Mouse (Mus musculus): ENCODE results near the gene Nptxr. TPM values are rescaled to one million over a fixed set of nuclear protein-coding genes. Genes with fewer than 3 reads are reported as not detected.

Nptxr gene
- polyA plus RNA-seq (2012; rRNA removed), result 0.09 and 0.13 TPM in 2 replicates
- polyA plus RNA-seq (2014; fragmentation: Nextera tagmentation; extraction: Ambion mirVana), result 0.11 TPM in 1 of 2 replicates, not detected in the other

DNA sequence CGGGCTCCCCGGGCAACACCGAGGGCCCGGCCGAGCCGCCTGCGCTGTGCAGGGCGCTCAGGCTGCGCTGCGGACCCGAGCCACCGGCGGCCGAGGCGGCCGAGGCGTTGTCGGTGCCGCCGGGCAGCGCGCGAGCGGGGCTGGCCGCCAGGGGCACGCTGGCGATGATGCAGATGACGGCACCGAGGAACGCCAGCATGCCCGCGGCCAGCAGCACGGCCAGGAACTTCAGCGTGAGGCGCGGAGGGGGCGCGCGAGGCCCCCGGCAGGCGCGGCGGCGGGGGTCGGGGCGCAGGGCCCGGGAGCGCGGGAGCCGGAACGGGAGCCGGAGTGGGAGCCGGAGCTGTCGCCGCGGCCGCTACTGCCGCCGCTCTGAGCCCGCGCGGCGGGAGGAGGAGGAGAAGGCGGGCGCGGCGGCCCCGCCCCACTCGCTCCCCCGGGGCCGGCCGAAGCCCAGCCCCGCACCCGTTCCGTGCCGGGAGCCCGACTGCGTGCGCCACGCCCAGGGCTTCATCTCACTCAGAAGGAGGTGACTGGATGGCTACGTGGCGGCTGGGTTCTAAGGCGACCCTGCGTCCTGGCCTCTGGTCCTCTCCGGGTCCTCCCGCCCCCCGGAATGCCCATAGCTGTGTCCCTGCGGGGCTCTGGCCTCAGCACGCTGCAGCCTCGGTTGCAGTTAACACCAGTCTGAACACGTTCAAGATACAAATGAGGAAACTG is at the start of gene Nptxr:
Gene Nptxr (minus strand): TSS at position 415 of the 720 bp plus-strand sequence.
- Histone ChIP-seq H3K4me2 (ENCODE audit: low read depth) (peak within 1 kb of the TSS; percentile 62), H3K9ac (replicated peaks) (no peak within 1 kb of the TSS), H3K36me3 (replicated peaks; ENCODE audit: control insufficient read depth, insufficient read depth, low read depth) (no peaks in the 10 kb centered on the region), H3K27me3 (ENCODE audit: control insufficient read depth, insufficient read depth, low read length) (peaks cover 53% of the 10 kb centered on the region), H3K9me3 (ENCODE audit: control insufficient read depth, low read length) (no peaks in the 10 kb centered on the region), H3K4me3 (ENCODE audit: insufficient read depth in 1 of 2, low read depth in 2 of 2, low read length in 2 of 2) (peak within 1 kb of the TSS; percentile 2 to 41; a peak in 3 of 4 replicates), H3K4me1 (replicated peaks; ENCODE audit: control insufficient read depth in 2 of 2, insufficient read depth in 2 of 2, low read length in 1 of 2) (no peaks in the 10 kb centered on the region), H3K27ac (no peak within 1 kb of the TSS)
- under 1% methylated on average over 75 of the region's 91 CpGs for WGBS (ENCODE audit: insufficient replicate concordance)
- DNase-seq (ENCODE audit: low read depth in 3 of 3, low spot score in 3 of 3) (no peak), ATAC-seq (ENCODE audit: insufficient read depth) (no peak)
- TF ChIP-seq CTCF (IDR thresholded peaks at IDR 0.05; ENCODE audit: low read depth) (no peak), EP300 (IDR thresholded peaks at IDR 0.05; ENCODE audit: low read depth) (no peak)

- WGBS (ENCODE audit: insufficient replicate concordance), result 71% methylated on average over 2 of the region's 2 CpGs
Measured at GRCm38 (mm10) chr15:79850143-79850542, 45.6 kb upstream of the Nptxr start.

DNA sequence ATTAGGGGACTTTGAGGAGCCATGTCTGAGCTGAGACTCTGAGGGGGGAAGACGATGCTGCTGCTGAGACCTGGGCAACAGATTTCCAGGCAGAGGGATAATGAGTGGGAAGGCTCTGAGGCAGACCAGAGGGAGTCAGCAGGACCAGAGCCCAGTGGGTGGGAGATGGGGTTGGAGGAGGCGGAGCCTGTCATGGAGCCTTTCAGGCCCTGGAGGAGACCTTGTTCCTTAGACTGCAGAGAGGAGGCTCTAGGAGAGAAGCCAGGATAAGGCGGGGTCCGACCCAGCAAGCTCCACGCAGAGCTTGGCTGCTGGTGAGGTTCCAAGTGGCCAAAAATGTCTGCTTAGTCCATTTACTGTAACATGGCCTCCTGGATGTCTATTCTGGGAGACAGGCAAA is 42.5 kb upstream of the Nptxr start:
- Histone ChIP-seq H3K27ac (no peak overlapping the region), H3K9ac (replicated peaks) (no peak overlapping the region), H3K4me2 (ENCODE audit: low read depth) (no peak overlapping the region), H3K4me1 (replicated peaks; ENCODE audit: control insufficient read depth in 2 of 2, insufficient read depth in 2 of 2, low read length in 1 of 2) (no peaks in the 10 kb centered on the region), H3K4me3 (ENCODE audit: insufficient read depth in 1 of 2, low read depth in 2 of 2, low read length in 2 of 2) (no peak overlapping the region), H3K36me3 (replicated peaks; ENCODE audit: control insufficient read depth, insufficient read depth, low read depth) (no peaks in the 10 kb centered on the region), H3K27me3 (ENCODE audit: control insufficient read depth, insufficient read depth, low read length) (no peaks in the 10 kb centered on the region), H3K9me3 (ENCODE audit: control insufficient read depth, low read length) (no peaks in the 10 kb centered on the region)
- TF ChIP-seq EP300 (IDR thresholded peaks at IDR 0.05; ENCODE audit: low read depth) (no peak), CTCF (IDR thresholded peaks at IDR 0.05; ENCODE audit: low read depth) (no peak)
- DNase-seq (ENCODE audit: low read depth in 3 of 3, low spot score in 3 of 3) (no peak), ATAC-seq (ENCODE audit: insufficient read depth) (no peak)
- 32% methylated on average over 5 of the region's 5 CpGs for WGBS (ENCODE audit: insufficient replicate concordance)

More at GRCm38 (mm10) chr15:79850143-79850542, 45.6 kb upstream of the Nptxr start:
- no peak for ATAC-seq (ENCODE audit: insufficient read depth)
- TF ChIP-seq EP300 (IDR thresholded peaks at IDR 0.05; ENCODE audit: low read depth) (no peak), CTCF (IDR thresholded peaks at IDR 0.05; ENCODE audit: low read depth) (peak; percentile 12; the same call in 1 of the 2 replicates)
- Histone ChIP-seq H3K9me3 (ENCODE audit: control insufficient read depth, low read length) (no peaks in the 10 kb centered on the region), H3K27ac (no peak overlapping the region), H3K4me2 (ENCODE audit: low read depth) (no peak overlapping the region), H3K36me3 (replicated peaks; ENCODE audit: control insufficient read depth, insufficient read depth, low read depth) (no peaks in the 10 kb centered on the region), H3K4me1 (replicated peaks; ENCODE audit: control insufficient read depth in 2 of 2, insufficient read depth in 2 of 2, low read length in 1 of 2) (no peaks in the 10 kb centered on the region), H3K9ac (replicated peaks) (no peak overlapping the region), H3K4me3 (ENCODE audit: insufficient read depth in 1 of 2, low read depth in 2 of 2, low read length in 2 of 2) (no peak overlapping the region), H3K27me3 (ENCODE audit: control insufficient read depth, insufficient read depth, low read length) (no peaks in the 10 kb centered on the region)
- no peak for DNase-seq (ENCODE audit: low read depth in 3 of 3, low spot score in 3 of 3)

GRCm38 (mm10) chr15:79845986-79846385 is 41.4 kb upstream of the Nptxr start:
- H3K4me1 ChIP-seq (replicated peaks; ENCODE audit: control insufficient read depth in 2 of 2, insufficient read depth in 2 of 2, low read length in 1 of 2), result no peaks in the 10 kb centered on the region
- ATAC-seq (ENCODE audit: insufficient read depth), result no peak
- DNase-seq (ENCODE audit: low read depth in 3 of 3, low spot score in 3 of 3), result no peak
- 54% methylated on average over 4 of the region's 4 CpGs for WGBS (ENCODE audit: insufficient replicate concordance)
- no peak overlapping the region for H3K4me3 ChIP-seq (ENCODE audit: insufficient read depth in 1 of 2, low read depth in 2 of 2, low read length in 2 of 2)
- no peak for TF ChIP-seq CTCF (IDR thresholded peaks at IDR 0.05; ENCODE audit: low read depth)
- no peak for TF ChIP-seq EP300 (IDR thresholded peaks at IDR 0.05; ENCODE audit: low read depth)
- no peak overlapping the region for H3K27ac ChIP-seq
- no peak overlapping the region for H3K4me2 ChIP-seq (ENCODE audit: low read depth)
- no peaks in the 10 kb centered on the region; the same call in 1 of the 2 replicates for H3K27me3 ChIP-seq (ENCODE audit: control insufficient read depth, insufficient read depth, low read length)
- no peaks in the 10 kb centered on the region for H3K9me3 ChIP-seq (ENCODE audit: control insufficient read depth, low read length)
- no peak overlapping the region for H3K9ac ChIP-seq (replicated peaks)
- H3K36me3 ChIP-seq (replicated peaks; ENCODE audit: control insufficient read depth, insufficient read depth, low read depth), result no peaks in the 10 kb centered on the region

DNA sequence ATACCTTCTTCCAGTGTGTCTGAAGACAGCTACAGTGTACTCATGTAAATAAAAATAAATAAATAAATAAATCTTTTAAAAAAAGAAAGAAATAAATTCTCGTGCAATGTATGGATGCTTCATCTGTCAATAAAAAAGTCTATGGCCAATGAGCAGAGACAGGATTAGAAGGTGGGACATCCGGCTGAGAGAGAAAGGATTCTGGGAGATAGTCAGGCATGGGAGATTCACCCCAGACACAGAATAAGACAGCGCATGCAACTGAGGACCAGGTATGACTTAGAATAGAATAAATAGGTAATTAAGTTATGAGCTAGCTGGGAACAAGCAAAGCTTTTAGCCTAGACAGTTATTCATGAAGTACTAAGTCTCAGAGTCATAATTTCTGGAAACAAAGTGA is 38.4 kb upstream of the Nptxr start:
- Histone ChIP-seq H3K9ac (replicated peaks) (no peak overlapping the region), H3K27me3 (ENCODE audit: control insufficient read depth, insufficient read depth, low read length) (no peaks in the 10 kb centered on the region; the same call in 1 of the 2 replicates), H3K9me3 (ENCODE audit: control insufficient read depth, low read length) (no peaks in the 10 kb centered on the region), H3K4me2 (ENCODE audit: low read depth) (no peak overlapping the region), H3K36me3 (replicated peaks; ENCODE audit: control insufficient read depth, insufficient read depth, low read depth) (no peaks in the 10 kb centered on the region), H3K4me3 (ENCODE audit: insufficient read depth in 1 of 2, low read depth in 2 of 2, low read length in 2 of 2) (no peak overlapping the region), H3K4me1 (replicated peaks; ENCODE audit: control insufficient read depth in 2 of 2, insufficient read depth in 2 of 2, low read length in 1 of 2) (no peaks in the 10 kb centered on the region), H3K27ac (no peak overlapping the region)
- 63% methylated on average over 3 of the region's 3 CpGs for WGBS (ENCODE audit: insufficient replicate concordance)
- no peak for TF ChIP-seq CTCF (IDR thresholded peaks at IDR 0.05; ENCODE audit: low read depth)
- TF ChIP-seq EP300 (IDR thresholded peaks at IDR 0.05; ENCODE audit: low read depth), result no peak
- DNase-seq (ENCODE audit: low read depth in 3 of 3, low spot score in 3 of 3) (no peak), ATAC-seq (ENCODE audit: insufficient read depth) (no peak)
